Mouse (Mus musculus) heart, postnatal 36 days (tissue): Measurements from ENCODE around the gene Cdipt. TPM values are rescaled to one million over a fixed set of nuclear protein-coding genes. Genes with fewer than 3 reads are reported as not detected.

Experiments
- DNase-seq, 2 experiments: peaks; one replicate each; pipeline ENCODE4 v3.0.0; 2021 to 2022
- intact Hi-C: fragments of 180-260 bp; cut with DNase I; formaldehyde crosslinking; loops from one replicate; pipeline ENCODE4 v1.15.1; 2025
- total RNA-seq, 2 experiments: library from RNA; stranded (reverse); gene quantifications; 2 replicates each; pipeline ENCODE4 v1.2.3; 2021

The Cdipt gene
- total RNA-seq, 2 experiments from 2014 or later: 52.2 to 55.4 TPM

GRCm38 (mm10) chr7:127021563-127022527 is 46.1 kb downstream of the Cdipt start:
- no peak for DNase-seq
- intact Hi-C loops: loop anchor here (10.0 kb wide), 1 partner anchor 453 kb away; the partner anchor contains the start of gene Fbrs

GRCm38 (mm10) chr7:127022528-127023271 is 47.0 kb downstream of the Cdipt start:
- DNase-seq: no peak
- intact Hi-C loops: loop anchor here (10.0 kb wide), 1 partner anchor 452 kb away; the partner anchor contains the start of gene Fbrs

- intact Hi-C loops: loop anchor here (10.0 kb wide), 1 partner anchor 452 kb away; the partner anchor contains the start of gene Fbrs
- no peak for DNase-seq
These were observed 47.6 kb downstream of the Cdipt start for GRCm38 (mm10) chr7:127023272-127023691.

- intact Hi-C loops: loop anchor here (10.0 kb wide), 1 partner anchor 451 kb away; the partner anchor contains the start of gene Fbrs
- no peak for DNase-seq
These were observed 48.4 kb downstream of the Cdipt start for GRCm38 (mm10) chr7:127023896-127024690.

GRCm38 (mm10) chr7:127024755-127025555 is 49.2 kb downstream of the Cdipt start:
- peak; percentile 70 to 83 for DNase-seq
- intact Hi-C loops: loop anchor here (1.0 to 10.0 kb wide), 3 partner anchors 8 to 450 kb away; partner anchors contain the start of genes Fbrs and Pagr1a

GRCm38 (mm10) chr7:127025556-127026160 is 49.9 kb downstream of the Cdipt start:
- intact Hi-C loops: loop anchor here (1.0 to 10.0 kb wide), 3 partner anchors 8 to 449 kb away; partner anchors contain the start of genes Fbrs and Pagr1a
- peak; percentile 50 to 59 for DNase-seq

- intact Hi-C loops: loop anchor here (5.0 to 10.0 kb wide), 2 partner anchors 129 to 449 kb away; partner anchors contain the start of gene Fbrs
- peak; percentile 60 to 78 for DNase-seq
These were observed 50.5 kb downstream of the Cdipt start for GRCm38 (mm10) chr7:127026161-127026600.

- intact Hi-C loops: loop anchor here (5.0 to 10.0 kb wide), 2 partner anchors 129 to 448 kb away; partner anchors contain the start of gene Fbrs
These were observed 50.9 kb downstream of the Cdipt start for GRCm38 (mm10) chr7:127026616-127026983.

GRCm38 (mm10) chr7:127026984-127027726 is 51.4 kb downstream of the Cdipt start, which contains the start of gene Maz:
Gene Maz, minus strand, starts transcription at chr7:127027037.
- peak; percentile 99 to 100 for DNase-seq
- intact Hi-C loops: loop anchor here (5.0 to 10.0 kb wide), 2 partner anchors 130 to 448 kb away; partner anchors contain the start of gene Fbrs

More at GRCm38 (mm10) chr7:127026616-127026983, 50.9 kb downstream of the Cdipt start:
- peak in 1 of 2 experiments; percentile 77 for DNase-seq

GRCm38 (mm10) chr7:127027885-127028284 is 52.2 kb downstream of the Cdipt start:
- intact Hi-C loops: loop anchor here (5.0 to 10.0 kb wide), 2 partner anchors 131 to 447 kb away; partner anchors contain the start of gene Fbrs
- no peak for DNase-seq

Other genes with a start within 250 kb of the Cdipt start
- 10 to 100 TPM; 61.0 to 62.2 TPM for gene Mapk3, start 216.3 kb upstream of the Cdipt start, total RNA-seq
- gene Gdpd3, start 209.6 kb upstream of the Cdipt start, total RNA-seq: 1 to 10 TPM; 1.6 TPM
- 100 to 1,000 TPM in 1 of 2 experiments, 10 to 100 TPM in 1; 91.4 to 110 TPM for gene Ypel3, start 199.0 kb upstream of the Cdipt start, total RNA-seq
- under 1 TPM; 0.24 to 0.44 TPM for gene Tbx6, start 194.4 kb upstream of the Cdipt start, total RNA-seq
- gene Ppp4c, start 183.4 kb upstream of the Cdipt start, total RNA-seq: 10 to 100 TPM; 36.1 to 36.5 TPM
- 1 to 10 TPM; 8.2 to 9.7 TPM for gene Fam57b, start 178.2 kb upstream of the Cdipt start, total RNA-seq
- gene 4930451I11Rik, start 144.3 kb upstream of the Cdipt start, total RNA-seq: not detected
- not detected for gene Doc2a, start 128.5 kb upstream of the Cdipt start, total RNA-seq
- 1 to 10 TPM; 6.1 to 6.6 TPM for gene Hirip3, start 113.9 kb upstream of the Cdipt start, total RNA-seq
- gene Ino80e, start 113.5 kb upstream of the Cdipt start, total RNA-seq: 10 to 100 TPM; 21.2 to 21.8 TPM
- gene Taok2, start 91.2 kb upstream of the Cdipt start, total RNA-seq: 10 to 100 TPM; 39.5 to 43.2 TPM
- gene Tmem219, start 53.0 kb upstream of the Cdipt start, total RNA-seq: 10 to 100 TPM in 1 of 2 experiments, 1 to 10 TPM in 1; 9.5 to 11.5 TPM
- 1 to 10 TPM; 5.4 to 7.4 TPM for gene Kctd13, start 47.0 kb upstream of the Cdipt start, total RNA-seq
- not detected for gene Asphd1, start 26.3 kb upstream of the Cdipt start, total RNA-seq
- 1 to 10 TPM; 6.4 to 10.0 TPM for gene Sez6l2, start 25.4 kb upstream of the Cdipt start, total RNA-seq
- under 1 TPM; 0.31 to 0.65 TPM for gene Cdiptos, start 184 bp downstream of the Cdipt start, total RNA-seq
- gene Mvp, start 38.7 kb downstream of the Cdipt start, total RNA-seq: 10 to 100 TPM; 53.5 to 57.7 TPM
- not detected for gene Pagr1b, start 40.6 kb downstream of the Cdipt start, total RNA-seq
- gene Pagr1a, start 41.4 kb downstream of the Cdipt start, total RNA-seq: 10 to 100 TPM in 1 of 2 experiments, not detected in 1; 11.8 TPM
- gene Gm42742, start 45.2 kb downstream of the Cdipt start, total RNA-seq: 10 to 100 TPM; 25.2 to 28.6 TPM
- gene Prrt2, start 45.3 kb downstream of the Cdipt start, total RNA-seq: 1 to 10 TPM in 1 of 2 experiments, under 1 TPM in 1; 0.57 to 1.2 TPM
- 10 to 100 TPM; 66.5 to 71.5 TPM for gene Maz, start 51.1 kb downstream of the Cdipt start, total RNA-seq
- gene Kif22, start 66.6 kb downstream of the Cdipt start, total RNA-seq: 1 to 10 TPM; 1.0 to 2.6 TPM
- not detected for gene Zg16, start 111.4 kb downstream of the Cdipt start, total RNA-seq
- 1 to 10 TPM; 1.6 to 1.9 TPM for gene AI467606, start 115.4 kb downstream of the Cdipt start, total RNA-seq
- not detected for gene Qprt, start 146.3 kb downstream of the Cdipt start, total RNA-seq
- gene Spn, start 161.9 kb downstream of the Cdipt start, total RNA-seq: under 1 TPM; 0.76 to 0.92 TPM
- gene Cd2bp2, start 220.1 kb downstream of the Cdipt start, total RNA-seq: 10 to 100 TPM; 36.9 to 38.0 TPM
- 10 to 100 TPM; 24.6 to 26.4 TPM for gene Tbc1d10b, start 232.6 kb downstream of the Cdipt start, total RNA-seq
- 1 to 10 TPM; 2.4 to 2.5 TPM for gene Mylpf, start 233.0 kb downstream of the Cdipt start, total RNA-seq